Mouse (Mus musculus): Measurements from ENCODE around the gene Atf6b.

The Atf6b gene

DNA sequence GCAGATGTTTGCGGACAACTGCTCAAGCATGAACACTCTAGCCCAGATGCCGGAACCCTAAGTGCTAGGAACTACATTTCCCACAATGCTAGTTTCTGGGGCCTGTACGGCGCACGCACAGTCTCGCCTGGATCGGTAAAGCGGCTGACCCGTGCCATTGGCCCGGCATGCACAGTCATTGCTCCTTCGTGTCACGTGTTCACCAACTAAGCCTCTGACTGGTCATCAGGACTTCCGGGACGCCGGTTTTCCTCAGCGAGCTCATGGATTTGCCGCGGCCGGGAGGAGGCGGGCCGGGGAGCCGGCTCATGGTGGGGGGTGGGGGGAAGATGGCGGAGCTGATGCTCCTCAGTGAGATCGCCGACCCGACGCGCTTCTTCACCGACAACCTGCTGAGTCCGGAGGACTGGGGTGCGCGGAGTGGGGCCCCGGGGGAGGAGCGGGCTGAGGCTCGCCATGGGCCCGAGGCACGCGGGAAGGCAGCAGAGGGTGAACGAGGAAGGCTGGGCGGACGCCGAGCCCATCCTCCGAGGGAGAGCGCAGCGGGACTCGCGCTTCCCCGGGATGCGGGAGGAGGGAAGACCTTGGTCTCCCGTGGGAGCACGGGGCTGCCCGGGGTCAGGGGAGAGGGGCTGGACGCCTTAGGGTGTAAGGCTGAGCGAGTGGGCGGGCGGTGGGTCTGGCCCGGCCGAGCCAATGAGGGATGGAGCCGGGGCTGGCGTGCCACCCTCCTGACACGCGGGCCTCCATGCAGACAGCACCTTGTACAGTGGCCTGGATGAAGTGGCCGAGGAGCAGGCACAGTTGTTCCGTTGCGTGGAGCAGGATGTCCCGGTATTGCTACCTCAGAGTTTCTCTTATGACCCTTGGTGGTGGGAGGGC, at the start of gene Atf6b:
Atf6b (plus strand) TSS at position 241 of the 882 bp plus-strand sequence.
- peak; percentile 95 for DNase-seq

DNA sequence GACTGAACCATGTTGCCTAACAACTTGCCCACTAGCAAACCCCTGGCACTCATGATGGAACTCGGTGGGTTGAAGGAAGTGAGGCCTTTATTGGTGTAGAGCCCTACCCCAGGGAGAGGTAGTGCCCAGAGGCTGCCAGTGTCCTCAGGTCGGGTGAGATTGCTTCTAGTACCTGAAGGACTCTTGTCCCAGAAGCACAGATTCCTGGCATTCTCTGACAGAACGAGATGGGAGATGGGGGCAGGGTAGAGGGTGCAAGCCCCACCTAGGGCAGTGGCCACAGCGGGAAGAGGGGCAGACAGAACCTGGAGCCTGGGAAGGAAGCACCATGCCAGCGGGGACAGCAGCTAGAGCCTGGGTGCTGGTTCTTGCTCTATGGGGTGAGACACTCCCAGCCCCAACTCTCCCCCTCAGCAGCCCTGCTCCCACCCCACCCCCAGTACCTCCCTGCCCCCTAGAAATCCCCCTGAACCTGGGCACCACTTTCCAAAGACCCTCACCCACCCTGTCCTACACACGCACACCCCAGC, 49.3 kb upstream of the Atf6b start, which contains the start of gene Ager:
Ager (plus strand) TSS at position 297 of the 530 bp plus-strand sequence.
- DNase-seq: no peak

- no peak for DNase-seq
Measured at GRCm38 (mm10) chr17:34599891-34600290, 47.1 kb upstream of the Atf6b start.

DNA sequence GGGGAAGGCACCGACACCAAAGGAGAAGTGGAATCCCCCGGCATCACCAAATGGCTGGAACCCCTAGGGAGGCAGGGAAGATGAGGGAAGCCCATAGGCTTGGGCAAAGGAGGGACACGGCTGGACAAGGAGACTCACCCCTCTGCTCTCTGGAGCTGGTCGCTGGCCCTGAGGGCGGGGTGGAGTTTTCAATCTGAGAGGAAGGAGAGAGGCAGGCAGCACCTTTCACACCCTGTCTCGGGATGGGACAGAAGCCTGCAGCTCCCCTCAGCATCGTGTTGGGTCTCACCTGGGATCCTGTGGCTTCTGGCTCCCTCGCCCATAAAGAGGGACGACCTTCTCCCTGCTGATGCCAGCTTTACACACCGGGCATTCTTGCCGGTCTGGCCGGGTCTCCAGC, 45.1 kb upstream of the Atf6b start:
- DNase-seq: no peak

GRCm38 (mm10) chr17:34603375-34604060, 43.4 kb upstream of the Atf6b start, which contains the start of gene Rnf5:
Gene Rnf5 (minus strand): TSS chr17:34603690.
- peak; percentile 97 for DNase-seq

DNA sequence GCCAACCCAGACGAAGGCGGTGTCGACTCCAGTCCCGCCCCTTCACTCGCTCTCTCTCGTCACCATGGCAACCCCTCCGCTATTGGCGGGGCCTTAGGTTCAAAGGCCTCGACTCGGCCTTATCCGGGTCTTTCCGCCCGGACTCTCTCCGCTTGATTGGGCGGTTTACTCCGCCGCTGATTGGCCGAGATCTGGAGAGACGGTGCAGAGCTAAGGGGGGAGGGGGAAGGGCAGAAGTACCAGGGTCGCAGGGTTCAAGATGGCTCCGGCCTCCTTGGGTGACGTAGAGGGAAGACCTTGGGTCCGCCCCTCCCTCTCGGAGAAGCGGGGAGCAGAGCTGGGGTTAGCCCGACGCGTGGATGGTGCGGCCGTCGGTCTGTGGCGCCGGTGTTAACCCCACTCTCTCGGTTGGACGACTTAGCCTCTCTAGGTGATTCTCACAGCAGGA, 42.9 kb upstream of the Atf6b start, which contains the start of gene Agpat1:
Agpat1 (plus strand) TSS at position 202 of the 448 bp plus-strand sequence.
- DNase-seq: peak; percentile 97

DNA sequence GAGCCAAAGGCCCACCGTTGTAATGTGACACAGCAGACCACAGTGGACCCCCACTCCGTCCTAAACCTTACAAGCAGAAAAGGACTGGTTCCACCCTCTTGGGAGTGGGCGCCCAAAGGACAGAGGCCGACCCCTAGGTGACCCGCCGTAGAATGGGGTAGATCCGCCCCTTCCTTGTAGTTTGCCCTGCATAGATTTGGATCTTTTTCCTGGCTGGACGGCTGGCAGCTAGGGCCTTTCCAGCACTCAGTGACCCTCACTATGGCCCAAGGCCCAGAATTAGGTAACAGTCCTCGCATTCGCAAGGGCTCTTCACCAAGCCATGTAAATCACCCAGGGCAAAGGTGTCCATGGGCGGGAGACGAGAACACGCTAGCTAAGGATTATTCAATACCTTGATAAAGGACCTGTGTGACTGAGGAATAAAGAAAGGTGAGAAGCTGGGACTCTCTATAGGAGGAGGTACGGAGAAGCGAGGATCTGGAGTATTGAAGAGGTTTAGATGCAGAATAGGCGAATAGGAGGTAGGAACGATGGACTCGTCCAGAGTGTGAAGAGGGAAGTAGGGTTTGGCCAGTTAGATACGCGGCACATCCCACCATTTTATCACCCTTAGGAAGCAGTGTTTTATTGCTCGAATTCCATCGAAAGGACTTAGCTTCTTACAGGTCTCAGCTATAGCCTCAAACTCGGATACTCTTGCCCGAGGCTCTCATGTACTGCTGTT, 42.3 kb upstream of the Atf6b start:
- no peak for DNase-seq

DNA sequence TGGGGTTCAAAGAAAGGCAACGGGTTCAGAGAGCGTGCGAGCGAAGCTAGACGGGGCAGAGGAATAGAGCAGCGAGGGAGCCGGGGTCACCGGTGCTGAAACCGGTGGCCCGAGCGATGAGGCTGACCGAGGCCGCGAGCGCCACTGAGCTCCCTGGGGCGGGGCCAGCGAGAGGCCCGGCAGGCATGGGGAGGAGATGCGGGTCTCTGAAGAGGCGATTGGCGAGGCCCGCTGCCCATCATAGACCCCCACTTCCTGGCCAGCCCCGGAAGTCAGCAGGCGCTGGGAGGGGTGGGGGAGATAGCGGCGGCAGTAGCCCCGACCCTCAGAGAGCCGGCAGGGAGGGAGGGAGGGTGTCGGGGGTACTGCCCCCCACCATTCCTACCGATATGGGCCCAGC, 41.3 kb upstream of the Atf6b start:
- peak; percentile 98 for DNase-seq

DNA sequence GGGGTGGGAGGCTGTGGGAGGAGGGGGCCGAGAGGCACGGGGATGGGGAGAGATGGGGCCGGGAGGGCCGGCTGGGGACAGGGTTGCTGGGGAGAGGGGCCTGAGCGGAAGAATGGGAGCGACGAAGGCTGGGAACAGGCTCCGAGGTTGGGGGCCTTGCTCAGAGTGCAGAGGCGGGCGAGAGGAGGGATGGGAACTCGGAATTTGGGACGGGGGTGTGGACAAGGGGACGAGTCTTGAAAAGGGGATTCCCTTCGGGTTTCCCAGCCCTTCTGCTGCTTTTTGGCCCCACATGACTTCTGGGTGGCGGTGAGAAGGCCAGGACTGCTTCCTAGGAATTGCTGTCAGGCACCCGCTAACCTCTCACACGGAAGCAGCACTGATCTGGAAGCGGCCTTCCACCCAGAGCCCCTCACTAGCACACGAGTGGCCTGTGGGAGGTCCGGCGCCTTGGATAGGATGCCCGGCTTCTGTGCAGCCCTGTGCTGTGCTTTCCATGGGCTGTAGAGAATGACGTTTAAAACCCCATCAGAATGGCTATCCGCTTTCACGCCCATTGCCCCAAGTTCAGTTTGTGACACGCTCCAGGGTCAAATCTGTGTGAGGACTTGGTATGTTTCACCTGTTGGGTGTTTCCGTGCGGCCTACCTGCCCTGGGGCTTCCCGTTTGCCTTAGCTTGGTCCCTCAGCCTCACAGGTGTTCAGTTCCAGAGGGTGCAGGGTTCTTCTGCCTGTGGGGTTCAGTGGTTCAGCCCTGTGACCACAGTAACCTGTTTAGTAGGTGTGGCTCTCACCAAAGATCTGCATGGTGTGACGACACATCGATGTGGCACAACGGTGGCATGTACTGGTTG, 40.5 kb upstream of the Atf6b start:
- DNase-seq: no peak

DNA sequence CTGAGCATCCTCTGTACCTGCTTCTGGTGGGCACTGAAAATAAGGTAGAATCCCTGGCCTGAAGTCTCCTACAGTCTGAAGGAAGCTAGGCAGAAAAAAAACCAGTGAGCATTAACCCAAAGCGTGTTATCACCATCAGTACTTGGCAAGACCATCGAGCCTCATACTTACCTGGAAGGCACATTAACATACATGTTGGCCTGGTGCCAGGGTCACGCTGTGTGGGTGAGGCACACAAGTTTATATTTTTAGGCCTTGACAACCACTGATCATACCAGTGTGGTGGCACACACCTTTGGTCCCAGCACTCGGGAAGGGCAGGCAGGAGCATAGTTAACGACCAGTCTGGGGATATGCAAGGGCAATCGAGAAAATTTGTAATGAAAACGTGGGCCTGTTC, 38.9 kb upstream of the Atf6b start:
- DNase-seq: no peak

DNA sequence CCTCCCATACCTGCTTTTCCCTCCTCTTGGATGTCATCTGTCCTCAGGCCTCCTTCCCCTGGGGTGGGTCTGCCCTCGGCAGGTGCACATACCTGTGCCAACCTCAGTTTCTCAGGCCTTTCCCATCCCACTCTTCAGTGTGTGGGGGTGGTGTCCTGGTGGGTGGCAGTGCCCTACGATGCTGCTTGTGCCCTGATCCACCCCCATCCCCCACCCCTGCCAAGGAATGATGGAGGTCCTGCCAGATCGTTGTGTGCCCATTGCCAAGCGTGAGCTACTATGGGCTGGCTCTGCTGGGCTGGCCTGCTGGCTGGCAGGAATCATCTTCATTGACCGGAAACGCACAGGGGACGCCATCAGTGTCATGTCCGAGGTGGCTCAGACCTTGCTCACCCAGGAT, 35.9 kb upstream of the Atf6b start:
- no peak for DNase-seq

DNA sequence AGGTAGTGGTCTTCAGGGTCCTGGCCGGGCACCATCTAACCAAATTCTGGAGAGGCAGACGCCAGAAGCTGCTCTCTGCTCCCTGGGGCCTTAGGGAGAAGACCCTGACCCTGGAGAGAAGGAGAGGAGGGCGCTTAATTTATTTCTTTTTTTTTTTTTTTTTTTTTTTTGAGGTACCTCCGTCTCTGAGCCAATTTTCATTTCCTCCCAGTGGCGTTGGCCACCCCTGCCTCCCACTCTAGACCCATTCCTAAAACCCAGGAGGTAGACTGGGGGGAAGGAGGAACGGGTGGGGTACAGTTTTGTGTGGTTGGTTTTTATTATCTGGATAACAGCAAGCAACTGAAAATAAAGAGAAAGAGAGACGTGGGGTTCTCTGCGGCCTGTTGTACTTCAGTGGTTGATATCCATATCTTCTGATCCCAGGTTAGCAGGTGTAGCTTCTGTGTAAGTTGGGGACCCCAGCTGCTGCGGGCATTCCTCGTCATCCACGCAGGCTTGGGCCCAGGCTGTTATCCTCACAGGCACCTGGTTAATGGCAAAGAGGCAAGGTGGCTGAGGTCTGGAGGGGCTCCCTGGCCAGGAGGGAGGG, 33.8 kb upstream of the Atf6b start:
- no peak for DNase-seq

- no peak for DNase-seq
Measured at GRCm38 (mm10) chr17:34613830-34614229, 33.1 kb upstream of the Atf6b start.

DNA sequence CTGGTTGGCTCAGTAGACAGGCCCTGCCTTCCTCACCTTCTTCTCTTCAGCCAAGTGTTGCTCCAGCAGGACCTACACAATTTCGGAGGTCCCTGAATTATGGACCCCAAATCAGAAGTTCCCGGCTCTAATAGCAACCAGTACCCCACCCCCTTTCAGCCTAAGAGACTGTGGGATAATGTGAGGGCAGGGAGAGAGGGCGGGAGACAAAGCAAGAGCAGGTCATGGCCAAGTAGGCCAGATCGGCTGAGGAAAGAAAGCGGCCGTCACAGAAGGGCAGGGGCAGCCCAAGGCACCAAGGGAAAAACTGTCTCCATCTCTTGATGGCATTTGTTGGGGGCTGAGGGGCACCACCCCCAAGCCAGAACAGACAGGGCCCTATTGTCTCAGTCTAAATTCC, 31.1 kb upstream of the Atf6b start, which contains the start of gene Egfl8:
Egfl8 (minus strand) TSS at position 101 of the 400 bp plus-strand sequence.
- DNase-seq: no peak

DNA sequence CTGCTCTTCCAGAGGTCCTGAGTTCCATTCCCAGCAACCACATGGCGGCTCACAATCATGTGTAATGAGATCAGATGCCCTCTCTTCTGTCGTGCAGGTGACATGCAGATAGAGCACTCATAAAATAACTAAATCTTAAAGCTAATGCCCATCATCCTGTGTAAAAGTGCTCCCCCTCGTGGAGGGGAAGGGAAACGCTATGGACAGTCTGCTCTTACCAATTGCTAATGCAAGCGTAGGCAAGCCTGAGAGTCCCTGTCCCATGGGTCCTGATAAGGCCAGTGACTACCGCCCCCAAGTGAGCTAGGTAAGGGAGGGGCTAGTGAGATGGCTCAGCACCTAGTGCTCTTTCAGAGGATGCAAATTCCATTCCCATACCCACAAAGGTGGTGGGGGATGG, 27.9 kb upstream of the Atf6b start:
- no peak for DNase-seq

GRCm38 (mm10) chr17:34621006-34621405, 25.9 kb upstream of the Atf6b start:
- DNase-seq: no peak

DNA sequence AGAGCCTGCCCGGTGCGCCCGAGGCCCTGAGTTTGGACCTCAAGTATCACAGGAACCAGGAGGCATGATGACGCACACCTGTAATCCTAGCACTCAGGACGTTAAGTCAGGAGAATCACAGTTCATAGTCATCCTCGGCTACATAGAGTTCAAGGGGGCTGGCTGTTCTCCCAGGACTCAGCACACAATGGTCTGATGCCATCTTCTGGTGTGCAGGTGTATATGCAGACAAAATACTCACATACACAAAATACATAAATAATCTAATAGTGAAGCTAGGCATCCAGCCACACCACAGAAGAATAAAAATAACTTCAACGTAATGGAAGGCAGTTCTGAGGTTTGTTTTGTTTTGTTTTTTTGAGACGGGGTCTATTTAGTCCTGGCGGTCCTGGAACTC, 23.8 kb upstream of the Atf6b start:
- no peak for DNase-seq

GRCm38 (mm10) chr17:34624981-34625380, 22.0 kb upstream of the Atf6b start:
- DNase-seq: no peak

GRCm38 (mm10) chr17:34626062-34626772, 20.7 kb upstream of the Atf6b start:
- no peak for DNase-seq

- no peak for DNase-seq
Measured at GRCm38 (mm10) chr17:34626773-34627092, 20.2 kb upstream of the Atf6b start.

Measured in right cerebral cortex, postnatal 25 days (tissue).